Mouse (Mus musculus): ENCODE data around the gene Tpte.
A peak's percentile ranks its signal among the peaks of the same experiment; 100 is the strongest.

The Tpte gene

DNA sequence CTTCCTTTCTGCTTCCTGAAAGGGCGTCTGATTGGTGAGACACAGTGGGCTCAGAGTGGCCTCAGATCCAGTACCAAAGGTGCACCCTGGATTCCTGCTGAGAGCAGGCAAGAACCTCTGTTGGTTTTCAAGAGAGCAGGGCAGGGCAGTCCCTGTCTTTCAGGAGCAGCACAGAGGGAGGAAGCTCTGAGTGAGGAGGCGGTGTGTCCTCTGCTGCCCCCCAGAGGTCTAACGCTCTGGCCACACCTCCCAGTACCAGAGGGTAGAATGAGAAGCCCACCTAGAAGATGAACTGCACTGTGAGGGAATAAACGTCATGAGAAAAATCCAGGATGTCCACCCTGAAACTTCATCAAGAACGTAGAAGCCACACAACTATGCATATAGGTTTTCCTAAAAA is 93.7 kb downstream of the Tpte start:
- DNase-seq (ENCODE audit: low read depth, low spot score), result peak; percentile 22

DNA sequence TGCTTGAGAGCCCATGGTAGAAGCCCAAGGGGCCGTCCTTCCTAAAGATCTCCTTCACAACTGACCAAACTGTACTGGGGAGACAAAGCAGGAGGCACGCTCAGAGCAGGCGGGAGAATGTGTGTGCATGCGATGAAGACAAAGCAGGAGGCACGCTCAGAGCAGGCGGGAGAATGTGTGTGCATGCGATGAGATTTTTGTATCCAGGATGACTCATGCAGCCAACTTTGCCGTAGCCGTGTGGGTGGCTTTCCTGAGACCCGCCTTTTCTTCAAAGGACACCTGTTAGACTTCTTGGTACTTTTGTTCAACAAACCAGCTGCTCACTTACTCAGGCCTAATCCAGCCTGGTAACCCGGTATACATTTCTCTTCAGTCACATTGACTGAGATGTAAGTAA is 97.7 kb downstream of the Tpte start:
- DNase-seq (ENCODE audit: low read depth, low spot score), result no peak

DNA sequence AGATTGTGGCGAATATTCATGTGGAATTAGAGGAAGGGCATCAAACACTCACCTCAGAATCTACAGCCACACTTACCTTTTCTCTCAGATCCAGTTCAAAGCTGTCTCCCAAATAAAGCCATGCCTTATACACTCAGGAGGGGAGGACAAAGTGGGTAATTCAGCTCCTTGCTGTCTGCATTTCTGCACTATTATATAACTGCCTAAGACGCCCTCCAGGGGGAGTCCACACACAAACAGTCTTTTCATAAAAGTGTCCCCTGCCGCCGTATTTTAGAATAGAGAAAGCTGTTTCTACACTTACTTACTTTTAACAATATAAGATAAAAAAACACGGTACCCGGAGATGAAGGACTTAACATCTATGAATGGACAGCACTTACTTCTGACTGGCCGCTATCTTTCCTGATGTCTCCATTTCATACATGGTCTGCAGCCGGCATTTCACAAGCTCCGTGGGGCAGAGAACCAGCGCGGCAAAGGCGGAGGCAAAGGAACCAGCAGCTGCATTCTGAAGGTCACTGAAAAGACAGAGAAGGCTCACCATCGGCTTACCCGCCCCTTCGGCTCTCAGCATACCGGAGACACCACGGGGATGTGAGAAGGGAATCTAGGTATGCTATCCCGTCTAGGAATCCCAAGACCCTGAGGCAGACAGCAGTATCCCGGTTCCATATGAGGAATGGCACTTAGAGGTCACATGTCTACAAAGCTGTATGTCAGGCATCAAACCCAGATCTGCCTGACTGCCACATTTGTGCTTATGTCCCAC is 99.8 kb downstream of the Tpte start:
- peak; percentile 7 for DNase-seq (ENCODE audit: low read depth, low spot score)

DNA sequence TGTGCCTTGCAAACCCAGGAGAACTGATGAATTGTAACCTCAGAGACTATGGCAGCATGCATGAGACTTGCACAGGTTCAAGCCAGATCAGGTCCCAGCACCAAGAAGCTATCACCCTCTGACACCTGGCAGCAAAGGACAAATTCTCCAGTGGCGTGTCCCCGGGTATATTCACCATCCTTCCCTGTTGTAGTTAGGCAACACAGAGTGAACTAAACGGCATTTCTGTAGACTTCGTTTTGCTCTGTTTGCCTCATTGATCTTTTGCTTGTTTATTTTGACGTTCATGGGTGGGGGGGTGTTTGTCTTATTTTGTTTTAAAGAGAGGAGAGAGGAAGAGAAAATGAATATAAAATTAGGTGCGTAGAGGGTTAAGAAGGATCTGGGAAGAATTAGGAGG is 101.9 kb downstream of the Tpte start:
- DNase-seq (ENCODE audit: low read depth, low spot score), result no peak

DNA sequence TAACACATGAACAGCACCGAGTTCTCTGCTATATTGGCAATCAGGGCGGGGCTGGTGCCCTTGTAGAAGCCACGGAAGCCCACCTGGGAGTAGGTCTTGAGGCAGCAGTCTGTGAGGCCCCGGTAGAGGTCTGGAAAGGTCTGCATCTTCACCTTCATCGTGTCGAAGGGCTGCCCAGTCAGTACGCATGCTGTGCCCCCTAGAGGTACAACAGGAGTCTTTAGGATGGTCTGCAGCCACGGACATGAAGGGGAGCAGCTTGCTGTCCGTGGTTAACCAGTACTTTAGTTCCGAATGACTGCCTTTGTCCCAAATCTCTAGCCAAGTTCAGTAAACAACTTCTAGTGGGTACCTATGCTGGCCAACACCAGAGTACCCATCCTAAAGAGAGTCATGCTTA is 106.6 kb downstream of the Tpte start:
- DNase-seq (ENCODE audit: low read depth, low spot score), result no peak

DNA sequence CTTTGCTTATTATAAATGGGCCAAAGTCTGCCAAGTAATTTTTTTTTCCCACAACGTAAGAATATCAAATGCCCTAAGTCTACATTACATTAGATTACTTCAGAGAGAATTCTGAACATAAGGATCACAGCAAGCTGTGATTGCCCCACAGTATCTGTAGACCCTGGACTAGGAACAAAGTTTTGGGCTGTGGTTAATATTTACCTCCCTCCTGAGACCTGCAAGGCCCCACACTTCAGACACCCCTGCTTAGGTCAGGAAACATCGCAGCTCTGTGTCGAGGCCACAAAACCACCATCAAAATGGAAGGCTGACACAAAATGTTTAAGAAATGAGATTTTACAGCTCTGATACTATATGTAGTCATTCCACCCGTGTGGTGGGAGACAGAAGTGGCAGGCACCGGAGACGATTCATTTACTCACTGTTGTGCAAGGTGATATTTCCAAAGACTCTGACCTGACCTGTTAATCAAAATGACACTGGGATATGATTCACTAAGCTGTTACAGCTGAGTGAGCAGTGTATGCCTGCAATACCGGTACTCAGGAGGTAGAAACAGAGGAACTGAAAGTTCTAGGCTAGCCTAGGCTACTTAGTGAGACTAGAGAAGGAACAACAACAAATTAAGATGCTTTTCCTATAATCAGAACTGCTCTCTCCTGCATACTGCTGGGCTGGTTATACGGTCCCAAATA is 107.7 kb downstream of the Tpte start:
- DNase-seq (ENCODE audit: low read depth, low spot score), result no peak

DNA sequence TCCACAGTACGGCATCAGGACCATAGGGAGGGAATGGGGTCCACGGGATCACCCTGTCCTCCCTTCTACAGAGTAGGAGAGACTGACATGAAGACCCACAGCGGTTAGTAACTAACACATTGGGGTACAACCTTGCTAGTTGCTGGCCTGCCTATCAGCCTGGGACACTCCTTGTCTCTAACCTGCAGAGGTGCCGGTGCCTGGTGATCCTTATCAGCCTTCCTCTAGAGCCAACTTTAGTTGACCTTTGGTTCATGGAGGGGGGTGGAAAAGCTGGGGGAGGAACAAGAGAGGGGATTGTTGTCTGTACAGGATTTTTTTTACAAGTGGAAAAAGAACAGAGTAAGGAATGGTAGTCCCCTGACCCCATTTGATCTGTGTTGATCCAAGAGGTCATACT is 111.2 kb downstream of the Tpte start:
- DNase-seq (ENCODE audit: low read depth, low spot score), result no peak

DNA sequence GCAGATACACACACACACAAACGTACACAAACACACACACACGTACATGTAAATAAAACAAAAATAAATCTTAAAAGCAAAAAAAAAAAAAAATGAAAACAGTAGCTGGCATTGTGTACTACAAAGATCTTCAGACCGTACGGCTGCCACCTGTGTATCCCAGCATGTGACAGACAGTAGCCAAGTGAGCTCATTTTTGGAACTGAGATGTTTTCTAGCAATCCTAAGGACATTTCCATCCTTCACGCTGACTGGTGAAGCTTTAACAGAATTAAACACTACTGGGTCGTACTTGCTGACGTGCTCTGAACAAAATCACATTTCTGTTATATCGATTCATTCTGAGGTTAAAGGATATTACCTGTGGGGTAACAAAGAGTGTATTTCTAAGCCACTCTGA is 112.0 kb downstream of the Tpte start:
- DNase-seq (ENCODE audit: low read depth, low spot score), result no peak

DNA sequence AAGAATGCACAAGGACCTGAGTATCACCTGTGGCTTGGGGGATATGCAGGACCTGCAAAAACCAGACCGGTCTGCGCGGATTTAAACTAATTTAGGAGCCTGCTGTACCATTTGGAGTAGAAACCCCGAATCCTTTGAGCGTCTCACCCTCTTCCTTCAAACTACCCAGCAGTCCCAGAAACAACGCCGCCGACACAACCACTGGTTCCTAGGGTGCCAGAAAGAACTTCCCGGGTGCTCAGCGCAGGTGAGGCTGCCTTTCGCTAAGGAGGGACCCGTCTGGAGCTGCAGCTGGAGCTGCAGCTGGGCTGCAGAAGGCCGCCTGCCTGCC is 114.5 kb downstream of the Tpte start:
- no peak for DNase-seq (ENCODE audit: low read depth, low spot score)

DNA sequence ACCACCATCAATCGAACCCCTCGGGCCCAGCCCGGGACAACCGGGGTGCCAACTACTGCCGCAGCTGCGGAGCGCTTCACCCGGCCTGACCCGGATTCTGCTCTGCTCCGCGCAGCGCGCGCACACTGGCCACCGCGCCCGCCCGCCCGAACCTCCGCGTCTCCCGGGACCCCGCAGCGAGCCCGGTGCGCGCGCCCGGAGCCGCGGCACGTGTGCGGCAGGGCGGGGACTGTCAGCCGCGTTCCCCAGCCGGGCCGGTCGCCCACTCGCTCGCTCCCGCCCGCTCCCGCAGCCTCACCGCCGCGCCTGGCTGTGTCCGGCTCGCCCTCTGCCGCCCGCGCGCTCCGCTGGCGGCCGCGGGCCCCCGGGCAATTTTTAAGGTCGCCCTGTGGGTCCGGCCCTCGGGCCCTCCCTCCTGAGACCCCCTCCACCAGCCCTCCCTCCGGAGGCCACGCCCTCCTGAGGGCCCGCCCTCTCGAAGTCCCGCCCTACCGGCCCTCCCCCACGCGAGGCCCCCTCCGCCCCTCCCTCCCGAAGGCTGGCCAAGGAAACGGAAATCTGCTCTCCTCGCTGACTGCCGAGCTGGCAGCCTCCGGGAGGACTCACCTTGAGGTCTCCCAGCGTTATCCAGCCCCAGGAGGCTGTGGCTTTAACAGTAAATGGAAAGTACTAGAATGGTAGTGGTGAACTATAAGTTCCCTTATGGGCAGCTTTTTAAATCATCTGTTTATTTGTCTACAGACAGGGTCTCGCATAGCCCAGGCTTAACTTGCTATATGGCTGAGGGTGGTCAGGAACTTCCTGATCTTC is 115.1 kb downstream of the Tpte start, which contains the start of gene Slc25a15:
Gene Slc25a15 (minus strand): TSS at position 456 of the 810 bp plus-strand sequence.
- DNase-seq (ENCODE audit: low read depth, low spot score), result peak; percentile 91

DNA sequence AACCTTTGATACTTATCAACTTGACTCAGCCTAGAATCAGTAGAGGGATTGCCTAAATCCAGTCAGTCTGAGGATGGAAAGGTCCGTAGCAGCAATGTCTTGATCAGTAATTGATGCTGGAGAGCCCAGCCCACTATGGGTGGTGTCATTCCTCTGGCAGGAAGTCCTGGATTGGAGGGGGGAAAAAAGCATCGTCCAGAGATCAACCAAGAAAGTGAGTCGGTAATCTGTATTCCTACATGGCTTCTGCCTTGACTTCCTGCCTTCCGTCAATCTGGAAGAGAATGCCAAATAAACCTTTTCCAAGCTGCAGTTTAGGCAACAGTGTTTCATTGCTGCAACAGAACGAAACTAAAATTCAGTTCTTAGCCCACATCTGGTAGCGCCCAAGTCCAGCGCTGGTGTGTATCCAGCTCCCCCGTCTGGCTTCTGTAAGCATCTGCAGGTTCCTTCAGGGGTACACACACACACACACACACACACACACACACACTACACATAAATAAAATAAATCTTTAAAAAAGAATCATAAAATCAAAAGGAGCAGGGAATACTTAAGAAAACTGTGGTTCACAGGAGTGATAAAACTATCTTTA is 116.1 kb downstream of the Tpte start:
- DNase-seq (ENCODE audit: low read depth, low spot score), result no peak

DNA sequence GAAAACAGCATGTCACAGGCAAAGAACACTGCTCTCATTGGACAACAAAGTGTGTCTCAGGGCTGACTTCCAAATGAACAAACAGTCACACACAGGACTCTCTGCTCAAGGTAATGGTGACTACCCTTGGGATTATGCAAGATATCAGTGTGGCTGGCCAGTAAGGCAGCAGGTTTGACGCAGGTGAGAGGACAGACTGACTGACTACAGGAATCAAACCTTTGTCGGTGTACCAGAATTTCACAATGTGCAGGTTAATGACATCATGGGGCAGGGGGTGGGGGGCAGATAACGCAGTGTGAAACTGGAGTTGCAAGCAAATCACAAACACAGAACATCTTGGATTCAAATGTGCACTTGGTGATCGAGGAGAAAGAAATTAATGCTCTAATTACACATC is 117.4 kb downstream of the Tpte start:
- no peak for DNase-seq (ENCODE audit: low read depth, low spot score)

DNA sequence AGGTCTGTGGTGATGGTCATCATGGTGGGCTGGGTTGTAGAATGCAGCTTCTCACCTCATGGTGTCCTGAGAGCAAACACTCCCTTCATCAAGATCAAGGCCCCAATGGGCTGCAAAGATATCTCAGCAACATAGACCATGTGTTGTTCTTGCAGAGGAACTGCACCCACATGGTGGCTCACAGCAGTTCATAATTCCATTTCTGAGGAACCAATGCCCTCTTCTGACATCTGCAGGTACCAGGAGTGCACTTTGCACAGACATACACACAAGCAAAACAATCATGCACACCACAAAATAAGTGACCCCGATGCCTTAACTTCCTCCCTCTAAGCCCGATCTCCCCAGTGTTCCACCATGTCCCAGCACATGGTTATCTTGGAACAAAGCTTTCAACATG is 120.0 kb downstream of the Tpte start:
- DNase-seq (ENCODE audit: low read depth, low spot score), result no peak

DNA sequence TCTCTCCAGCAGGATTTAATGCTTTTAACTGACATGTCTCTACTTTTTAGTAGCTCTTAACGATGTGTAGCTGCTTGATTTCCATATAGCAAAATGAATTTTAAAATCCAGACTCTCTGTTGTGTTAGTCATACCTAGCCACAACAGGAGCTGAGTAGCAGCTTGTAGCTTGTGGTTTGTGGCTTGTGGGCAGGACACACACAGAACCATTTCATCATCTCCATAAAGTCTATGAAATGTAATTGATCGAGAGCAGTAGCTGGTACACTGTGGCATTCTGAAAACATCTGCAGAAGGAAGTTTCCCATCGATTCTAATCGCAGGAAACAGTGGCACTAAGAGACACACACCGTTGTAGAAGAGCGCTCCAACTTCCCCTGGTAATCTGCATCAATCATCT is 122.5 kb downstream of the Tpte start:
- peak; percentile 74 for DNase-seq (ENCODE audit: low read depth, low spot score)

DNA sequence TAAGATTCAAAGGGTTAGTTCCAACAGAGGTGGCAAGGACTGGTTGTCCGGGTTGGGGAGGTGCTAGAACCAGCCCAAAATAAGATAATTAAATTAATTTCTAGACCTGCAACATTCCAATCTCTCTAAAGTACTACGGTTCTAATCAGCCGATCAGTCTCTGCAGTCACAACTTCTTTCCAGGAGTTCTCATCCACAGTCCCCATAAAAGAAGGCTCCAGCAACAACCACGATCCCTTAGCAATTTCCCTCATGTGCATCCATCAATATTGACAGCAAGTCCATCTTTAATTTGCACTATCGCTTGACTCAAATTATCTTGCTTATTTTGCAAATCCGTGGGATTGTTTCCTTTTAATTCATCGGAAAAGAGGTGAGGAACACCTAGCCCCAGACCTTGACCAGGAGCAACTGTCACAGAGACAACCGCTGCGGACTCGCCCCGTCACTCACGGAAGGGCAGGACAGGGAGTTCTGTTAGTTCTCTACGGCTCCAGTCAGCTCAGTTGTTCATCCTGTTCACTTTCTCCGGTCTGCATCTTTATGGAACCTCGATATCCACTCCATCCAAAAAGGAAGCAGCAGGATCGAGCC is 127.5 kb downstream of the Tpte start:
- no peak for DNase-seq (ENCODE audit: low read depth, low spot score)

DNA sequence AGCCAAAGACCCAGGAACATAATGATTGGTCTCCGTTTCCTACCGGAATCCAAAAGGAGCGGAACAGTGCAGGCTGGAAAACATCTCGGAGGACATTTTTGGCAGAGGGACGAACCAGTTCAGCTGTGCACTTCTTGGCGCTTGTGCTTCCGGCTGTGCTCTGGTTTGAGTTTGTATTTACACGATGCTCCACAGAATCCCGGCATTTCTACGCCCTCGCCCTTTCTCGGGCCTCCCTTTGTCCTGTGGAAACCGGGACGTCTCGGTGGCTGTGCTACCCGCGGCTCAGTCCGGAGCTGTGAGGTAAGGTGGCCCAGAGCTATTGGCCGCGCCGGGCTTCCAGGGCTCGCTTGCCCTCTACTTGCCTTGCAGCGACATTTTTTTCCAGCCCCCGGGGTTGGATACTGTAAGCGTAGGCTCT is 128.1 kb downstream of the Tpte start, which contains the start of gene Mrps31:
Gene Mrps31 (plus strand): TSS at position 80 of the 421 bp plus-strand sequence.
- peak; percentile 82 for DNase-seq (ENCODE audit: low read depth, low spot score)

DNA sequence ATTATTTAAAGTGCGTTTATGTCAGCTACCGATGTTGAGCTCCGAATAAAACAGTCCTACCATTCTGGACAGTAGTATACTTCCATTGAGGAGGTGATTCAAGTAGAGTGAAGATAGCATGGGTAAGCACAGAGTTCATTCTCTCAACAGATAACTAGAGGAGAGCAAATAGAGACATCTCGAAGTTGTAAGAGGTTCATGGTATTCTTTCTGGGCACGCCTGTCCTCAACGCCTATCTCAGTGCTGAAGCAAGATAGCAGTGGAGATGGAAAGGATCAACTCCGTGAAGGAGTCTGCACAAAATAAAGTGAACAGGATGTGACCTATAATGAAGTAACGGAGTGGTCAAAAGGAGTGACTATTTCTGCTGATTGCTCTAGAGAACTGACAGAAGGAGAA is 128.7 kb downstream of the Tpte start:
- DNase-seq (ENCODE audit: low read depth, low spot score), result no peak

Measured in CD4-positive helper T cell, adult 2 months (primary cell).